Mouse (Mus musculus) B cell, adult 2 months (primary cell): ENCODE data around the gene Pigq.
A peak's percentile ranks its signal among the peaks of the same experiment; 100 is the strongest.

Experiments used
- DNase-seq, 2 experiments: peaks; one replicate each; pipeline ENCODE4 v3.0.0; 2022

The Pigq gene

DNA sequence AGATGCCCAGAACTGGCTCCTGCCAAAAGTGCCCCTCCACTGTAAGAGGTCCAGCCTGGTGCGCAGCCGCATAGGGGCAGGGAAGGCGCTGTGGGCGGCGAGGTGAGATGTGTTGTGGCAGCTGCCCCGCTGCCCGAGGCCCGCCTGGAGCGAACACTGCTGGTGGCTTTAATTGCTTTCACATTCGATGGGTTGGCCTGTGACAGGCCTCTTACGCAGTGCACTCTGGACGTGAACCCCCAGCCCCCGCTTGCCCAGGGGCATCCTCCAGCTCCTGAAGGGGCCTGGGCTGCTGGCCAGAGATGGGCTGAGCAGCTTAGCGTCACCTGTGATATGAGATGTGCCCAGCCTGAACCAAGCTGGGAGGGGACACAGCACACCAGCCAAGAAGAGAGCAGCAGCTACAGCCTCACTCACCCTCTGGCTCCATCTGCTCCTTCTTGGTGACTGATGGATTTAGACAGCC, 12.9 kb upstream of the Pigq start:
- no peak for DNase-seq

DNA sequence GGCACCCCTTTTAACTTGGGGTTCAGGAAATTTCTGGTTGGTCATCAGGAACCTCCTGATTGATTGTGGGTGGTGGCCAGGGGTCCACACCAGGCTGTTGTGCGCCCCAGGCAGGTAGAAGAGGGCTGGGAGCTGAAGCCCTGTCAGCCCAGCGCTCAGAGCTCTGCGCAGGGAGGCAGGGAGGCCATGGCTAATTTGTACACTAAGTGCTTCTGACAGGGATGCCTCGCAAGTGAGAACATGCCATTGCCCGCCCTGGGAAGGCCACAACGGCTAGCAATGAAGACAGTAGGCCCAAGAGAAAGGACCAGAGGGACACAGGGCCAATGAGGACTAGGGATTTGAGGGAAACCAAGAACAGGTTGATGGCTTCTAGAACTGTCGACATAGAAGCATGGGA, 11.9 kb upstream of the Pigq start:
- no peak for DNase-seq

DNA sequence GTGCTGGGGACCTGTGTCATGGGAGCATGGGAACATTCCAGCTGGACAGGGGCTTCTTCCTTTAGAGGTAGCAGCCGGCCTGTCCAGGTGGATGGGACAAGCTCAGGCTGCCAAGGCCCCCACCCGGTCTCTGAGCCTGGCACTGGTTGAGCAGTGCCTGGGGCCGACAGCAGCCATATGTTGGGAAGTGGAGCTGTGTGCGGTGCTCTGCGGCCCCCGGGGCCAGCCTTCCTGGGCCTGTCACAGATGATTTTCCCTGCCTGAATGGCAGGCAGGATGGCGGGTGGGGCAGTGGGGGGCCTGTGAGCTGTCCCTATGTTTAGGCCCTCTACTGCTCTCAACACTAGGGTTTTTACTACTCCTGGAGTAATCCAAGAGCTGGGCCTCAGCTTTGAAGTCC, 11.5 kb upstream of the Pigq start:
- no peak for DNase-seq

DNA sequence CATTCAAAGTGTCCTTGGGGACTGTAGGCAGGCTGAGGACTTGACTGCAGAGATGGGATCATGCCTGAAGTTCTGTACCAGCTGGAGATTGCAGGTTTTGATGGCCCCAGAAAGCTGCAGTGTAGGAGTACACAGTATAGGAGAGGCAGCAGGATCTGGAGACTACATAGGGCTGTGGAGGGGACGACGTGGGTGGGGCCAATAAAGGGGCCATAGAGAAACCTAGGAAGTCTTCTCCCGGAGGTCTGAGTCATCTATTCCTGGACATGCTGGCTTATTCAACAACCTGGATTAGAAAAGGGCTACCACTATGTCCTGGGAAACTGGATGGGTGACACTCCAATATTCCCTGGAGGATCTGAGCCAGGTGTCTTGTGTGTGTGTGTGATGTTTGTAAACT, 11.0 kb upstream of the Pigq start:
- no peak for DNase-seq

DNA sequence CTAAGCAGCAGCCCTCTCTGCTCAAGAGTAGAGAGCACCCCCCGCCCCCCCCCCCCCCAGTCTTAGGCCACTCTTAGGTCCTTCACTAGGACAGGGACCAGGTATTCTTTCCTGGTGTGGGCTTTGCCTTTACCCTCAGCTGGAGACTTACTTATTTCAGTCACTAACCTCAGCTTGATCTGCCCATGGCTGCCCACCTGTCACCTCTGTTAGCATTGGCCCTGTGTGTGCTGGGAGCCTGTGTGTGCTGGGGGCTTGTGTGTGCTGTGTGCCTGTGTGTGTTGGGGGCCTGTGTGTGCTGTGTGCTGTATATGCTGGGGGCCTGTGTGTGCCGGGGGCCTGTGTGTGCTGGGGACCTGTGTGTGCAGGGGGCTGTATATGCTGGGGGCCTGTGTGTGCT, 9.9 kb upstream of the Pigq start:
- no peak for DNase-seq

DNA sequence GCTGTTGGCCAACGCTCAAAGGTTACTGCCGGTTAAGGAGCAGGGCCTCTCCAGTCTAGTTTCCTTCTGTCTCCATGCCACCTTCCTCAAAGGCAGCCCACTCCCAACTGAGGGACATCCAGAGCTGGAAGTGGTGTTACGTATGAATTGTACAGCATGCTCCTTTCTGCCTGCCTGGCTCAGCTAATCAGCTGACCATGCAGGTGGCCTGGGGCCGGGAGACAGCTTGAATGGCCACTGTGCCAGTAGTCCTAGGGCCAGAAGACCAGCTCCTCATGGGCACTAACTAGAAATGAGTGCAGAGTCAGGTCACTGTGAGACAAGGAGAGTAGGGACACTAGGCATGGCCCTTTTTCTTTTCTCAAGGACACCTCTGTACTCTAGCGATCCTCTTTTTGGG, 8.4 kb upstream of the Pigq start:
- DNase-seq, result no peak

DNA sequence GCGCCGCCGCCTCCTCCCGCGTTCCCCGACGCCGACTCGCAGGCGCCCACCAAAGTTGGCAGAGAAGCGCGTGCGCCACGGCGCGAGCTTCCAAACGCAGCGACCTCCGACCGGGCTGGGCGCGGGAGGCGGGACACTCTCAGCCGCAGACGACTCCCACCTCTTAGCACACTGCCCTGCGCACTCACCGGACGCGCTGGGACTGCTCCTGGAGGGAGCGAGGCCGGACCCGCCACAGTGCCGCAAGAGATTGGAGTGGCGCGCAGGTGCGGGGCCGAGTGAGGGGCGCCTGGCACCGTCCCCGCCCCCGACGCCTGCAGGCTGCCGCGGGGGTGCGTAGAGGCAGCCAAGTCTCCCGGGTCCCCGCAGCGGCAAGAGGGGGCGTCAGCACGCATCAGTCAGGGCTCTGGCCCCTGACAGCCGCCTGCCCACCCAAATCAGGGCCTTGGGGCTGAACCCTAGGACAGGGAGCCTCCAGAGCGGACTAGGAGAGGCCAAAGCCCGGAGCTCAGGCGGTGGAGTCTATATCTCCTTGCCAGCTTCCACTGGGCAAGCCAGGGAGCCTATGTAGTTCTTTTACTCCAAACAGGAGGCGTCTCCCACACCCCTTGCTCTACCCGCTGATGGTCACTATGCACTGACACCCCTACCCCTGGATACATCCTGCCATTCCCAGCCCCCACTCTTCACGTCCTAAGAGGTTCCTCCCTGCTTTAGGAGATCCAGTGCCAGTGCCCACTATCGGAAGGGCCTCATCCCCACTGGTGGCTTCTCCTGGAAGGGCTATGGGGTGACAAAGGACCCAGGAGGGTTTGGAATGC, 7.3 kb upstream of the Pigq start, which contains the start of gene A930017K11Rik:
A930017K11Rik (minus strand) TSS at position 763 of the 821 bp plus-strand sequence.
- no peak for DNase-seq

DNA sequence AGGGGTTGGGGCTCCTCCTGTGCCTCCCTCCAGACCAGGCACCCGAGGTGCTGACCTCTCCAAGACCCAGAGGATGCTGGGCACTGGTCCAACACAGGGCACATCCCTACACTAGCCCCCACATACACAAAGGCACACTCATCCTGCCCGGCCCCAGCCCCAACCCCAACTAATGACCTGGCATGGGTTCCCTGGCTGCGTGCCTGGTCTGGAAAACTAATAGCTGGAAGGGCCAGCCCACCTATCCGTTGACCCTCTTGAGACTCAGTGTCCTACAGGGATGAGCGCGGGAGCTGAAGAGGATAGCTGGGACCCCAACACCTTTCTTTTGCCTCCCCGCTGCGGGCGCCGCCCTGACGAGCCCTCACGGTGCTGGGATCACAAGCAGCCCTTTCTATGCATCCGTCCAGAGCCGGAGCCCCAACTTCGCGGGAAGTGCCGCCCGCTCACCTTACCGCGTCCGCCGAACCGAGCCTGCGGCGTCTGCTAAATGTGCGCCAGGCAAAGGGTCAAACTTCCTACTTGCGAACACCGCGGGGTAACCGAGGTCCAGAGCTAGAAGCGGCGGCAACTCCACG, 6.6 kb upstream of the Pigq start:
- no peak for DNase-seq

DNA sequence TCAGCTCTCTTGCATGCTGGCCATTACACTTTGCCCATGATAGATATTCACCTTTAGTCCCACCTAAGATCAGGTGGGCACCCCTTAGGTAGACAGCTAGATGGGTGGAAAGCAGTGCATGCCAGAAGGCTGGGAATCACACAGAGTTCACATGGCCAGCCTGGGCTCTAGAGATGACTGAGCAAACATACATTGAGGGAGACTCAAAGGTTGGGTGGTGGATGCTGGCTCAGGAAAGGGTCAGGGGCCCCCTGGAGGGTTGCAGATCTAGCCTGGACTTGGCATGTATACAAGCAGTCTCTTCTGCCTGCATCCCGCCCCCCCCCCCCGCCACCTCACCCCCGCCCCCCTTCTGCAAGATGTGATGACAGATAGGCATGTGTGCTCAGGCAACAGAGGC, 6.0 kb upstream of the Pigq start:
- DNase-seq, result no peak

DNA sequence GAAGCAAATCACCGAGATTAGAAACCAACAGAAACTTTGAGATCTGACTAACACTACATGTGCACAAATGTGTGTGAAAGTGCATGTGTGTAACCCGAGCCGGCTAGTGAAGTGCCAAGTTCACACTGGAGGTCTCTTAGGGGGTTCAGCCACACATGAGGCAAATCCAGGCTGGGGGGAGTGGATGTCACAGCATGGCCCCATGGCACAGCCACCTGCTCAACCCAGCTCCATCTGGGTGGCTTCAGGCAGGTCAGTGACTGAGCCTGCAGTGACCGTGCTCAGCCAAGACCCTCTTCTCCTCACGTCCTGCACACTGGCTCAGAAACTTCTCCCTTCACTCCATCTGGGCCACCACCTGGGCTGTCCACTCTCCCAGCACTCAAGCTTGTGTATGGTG, 5.2 kb upstream of the Pigq start:
- DNase-seq, result no peak

DNA sequence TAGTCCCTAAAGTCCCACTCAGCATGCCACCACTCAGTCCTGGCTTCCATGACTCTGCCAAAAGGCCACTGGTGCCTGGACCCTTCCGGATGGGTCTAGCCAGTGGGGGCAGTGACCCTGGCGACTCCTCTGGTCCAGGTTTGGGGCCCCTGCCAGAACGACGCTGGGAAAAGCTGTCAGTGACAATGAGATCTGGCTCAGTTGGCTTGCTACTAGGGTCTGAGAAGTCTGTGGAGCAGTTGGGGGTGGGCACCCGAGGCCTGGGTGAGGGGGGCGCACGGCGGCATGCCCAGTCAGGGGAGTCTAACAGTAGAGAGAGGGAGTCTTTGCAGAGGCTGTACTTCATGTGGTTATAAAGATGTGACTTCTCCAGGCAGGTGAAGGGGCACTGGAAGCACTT, 3.3 kb upstream of the Pigq start:
- DNase-seq, result no peak

DNA sequence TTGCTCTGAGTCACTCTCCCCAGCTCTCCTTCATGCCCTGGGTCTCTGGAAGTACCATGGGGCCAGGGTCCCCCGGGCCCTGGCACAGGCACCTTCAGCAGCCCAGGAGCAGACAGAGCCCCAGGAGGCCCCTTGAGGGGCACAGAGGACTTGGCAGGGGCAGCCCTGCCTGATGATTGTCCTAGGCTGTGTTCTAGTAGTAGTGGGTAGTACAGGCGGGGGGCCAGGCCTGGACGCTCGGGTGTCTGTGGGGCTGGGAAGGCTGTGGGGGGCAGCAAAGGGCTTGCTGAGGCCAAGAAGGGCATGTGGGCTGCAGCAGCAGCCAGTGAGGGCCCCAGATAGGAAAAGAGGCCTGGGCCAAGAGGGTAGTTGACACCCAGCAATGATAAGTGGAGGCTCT, 2.8 kb upstream of the Pigq start:
- no peak for DNase-seq

DNA sequence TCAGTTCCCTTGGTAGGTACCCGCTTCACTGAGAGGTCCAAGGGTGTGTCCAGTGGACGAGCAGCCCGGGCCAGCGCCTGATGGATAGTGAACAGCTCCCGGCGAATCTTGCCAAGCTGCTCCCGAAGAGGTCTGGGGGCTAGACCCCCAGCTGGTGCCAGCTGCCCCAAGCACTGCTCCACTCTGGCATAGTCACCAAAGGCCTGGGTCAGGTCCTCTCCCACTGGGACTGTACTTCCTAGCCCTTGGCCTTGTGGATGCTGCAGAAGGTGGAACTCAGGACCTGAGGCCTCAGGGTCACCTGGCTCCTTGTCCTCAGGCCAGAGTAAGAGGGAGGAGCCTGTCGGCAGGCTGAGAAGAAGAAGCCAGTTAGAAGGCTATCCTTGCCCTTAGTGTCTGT, 2.2 kb upstream of the Pigq start:
- no peak for DNase-seq

DNA sequence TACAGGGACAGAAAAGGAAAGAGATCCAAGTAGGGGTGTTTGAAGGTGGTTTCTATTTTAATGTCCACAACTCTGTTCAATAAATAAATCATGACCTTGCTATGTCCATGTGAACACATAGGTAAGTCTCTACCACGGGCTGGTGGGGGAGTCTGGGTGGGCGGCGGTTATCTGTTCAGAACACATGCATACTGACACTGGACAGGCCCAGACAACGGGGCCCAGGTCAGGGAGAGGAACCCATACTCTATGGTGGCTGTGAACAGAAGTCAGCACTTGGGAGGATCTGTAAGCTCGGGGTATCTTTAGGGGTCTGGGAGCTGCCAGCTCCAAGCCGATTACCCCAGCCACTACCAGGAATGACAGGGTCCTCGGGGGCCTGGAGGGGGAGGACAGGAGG, 1.6 kb upstream of the Pigq start:
- DNase-seq, result no peak

DNA sequence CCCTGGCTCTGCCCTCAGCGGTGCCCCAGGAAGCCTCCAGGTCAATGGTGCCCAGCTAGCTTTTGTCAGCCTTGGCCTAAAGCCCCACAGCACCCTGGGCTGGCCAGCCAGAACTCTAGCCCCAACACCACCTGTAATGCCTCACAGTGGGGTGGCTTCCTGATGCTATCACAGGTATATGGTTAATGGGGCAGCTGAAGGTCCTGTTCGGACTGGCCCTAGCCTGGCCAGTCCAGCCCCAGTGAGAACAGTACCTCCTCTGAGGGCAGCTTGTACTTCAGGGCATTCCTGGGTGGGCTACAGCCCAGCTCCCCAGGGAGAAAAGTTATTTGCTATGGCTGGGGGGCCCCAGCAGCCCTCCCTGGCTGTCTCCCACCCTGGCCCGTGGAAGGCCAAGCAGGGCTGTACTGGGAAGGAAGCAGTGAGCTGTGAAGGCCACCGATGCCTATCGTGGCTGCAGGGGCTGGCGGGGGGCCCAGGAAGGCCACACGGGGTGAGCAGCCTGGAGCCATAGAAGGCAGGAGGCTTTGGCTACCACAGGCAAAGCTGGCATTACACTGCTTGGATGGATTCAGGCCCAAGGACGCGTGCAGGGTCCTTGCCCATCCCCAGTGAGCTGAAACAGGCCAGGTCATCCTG, 900 bp upstream of the Pigq start:
- DNase-seq, result no peak

DNA sequence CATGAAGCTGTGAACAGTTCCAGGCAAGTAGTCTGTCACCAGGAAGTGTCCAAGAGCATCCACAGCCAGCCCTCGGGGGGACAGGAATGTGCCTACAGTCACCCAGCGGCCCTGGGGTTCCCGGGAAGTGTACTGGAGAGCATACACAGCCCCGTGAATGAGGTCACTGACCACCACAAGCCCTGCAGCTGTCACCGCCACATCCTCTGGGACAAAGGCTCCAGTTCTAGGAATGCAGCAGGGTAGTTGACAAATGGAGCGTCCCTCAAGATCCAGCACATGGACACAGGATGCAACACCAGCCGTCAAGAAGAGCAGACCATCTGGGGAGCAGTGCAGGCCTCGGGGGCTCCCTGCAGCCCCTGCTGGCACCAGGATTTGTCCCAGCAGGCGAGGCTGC, 967 bp downstream of the Pigq start:
- no peak for DNase-seq

DNA sequence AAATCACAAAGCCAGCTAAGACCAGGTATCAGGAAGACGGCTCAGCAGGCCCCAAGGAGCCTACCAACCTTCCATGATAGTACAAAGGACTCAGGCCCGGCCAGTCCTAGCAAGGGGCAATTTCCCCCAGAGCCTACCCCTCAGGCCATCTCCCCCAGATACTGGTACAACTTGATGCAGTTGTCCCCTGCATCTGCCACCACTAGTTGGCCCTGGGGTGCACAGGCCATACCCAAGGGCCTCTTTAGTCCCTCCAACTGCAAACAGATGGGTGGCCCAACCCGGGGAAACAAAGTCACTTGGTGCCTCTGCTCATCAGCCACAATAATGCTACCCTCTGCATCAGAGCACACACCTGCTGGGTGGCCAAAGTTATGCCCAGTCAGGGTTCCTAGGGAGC, 1.5 kb downstream of the Pigq start:
- no peak for DNase-seq

DNA sequence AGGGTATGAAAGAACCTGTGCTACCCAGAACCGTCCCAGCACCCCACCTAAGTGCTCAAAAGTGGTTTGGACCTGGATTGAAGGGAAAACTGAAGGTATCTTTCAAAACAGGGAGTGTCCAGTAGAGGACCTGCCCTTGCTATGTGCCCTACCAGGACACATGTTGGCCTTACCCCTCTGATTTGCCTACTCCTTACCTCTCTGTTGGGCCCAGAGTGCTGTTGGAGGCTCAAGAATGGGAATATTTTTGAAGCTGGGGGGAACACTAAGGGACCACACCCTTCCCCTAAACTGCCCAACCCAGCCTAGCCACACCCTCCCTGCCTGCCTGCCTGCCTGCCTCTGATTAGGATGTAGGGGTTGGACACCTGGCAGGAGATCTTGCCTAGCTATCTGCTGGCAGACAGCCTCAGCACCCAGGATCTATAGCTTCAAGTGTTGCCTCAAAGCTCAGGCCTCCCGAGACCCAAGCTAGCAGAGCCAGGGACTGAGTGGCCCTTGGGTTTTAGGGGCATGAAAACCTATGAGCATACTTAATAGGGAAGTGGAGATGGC, 2.1 kb downstream of the Pigq start:
- DNase-seq, result peak in 1 of 2 experiments; percentile 7

DNA sequence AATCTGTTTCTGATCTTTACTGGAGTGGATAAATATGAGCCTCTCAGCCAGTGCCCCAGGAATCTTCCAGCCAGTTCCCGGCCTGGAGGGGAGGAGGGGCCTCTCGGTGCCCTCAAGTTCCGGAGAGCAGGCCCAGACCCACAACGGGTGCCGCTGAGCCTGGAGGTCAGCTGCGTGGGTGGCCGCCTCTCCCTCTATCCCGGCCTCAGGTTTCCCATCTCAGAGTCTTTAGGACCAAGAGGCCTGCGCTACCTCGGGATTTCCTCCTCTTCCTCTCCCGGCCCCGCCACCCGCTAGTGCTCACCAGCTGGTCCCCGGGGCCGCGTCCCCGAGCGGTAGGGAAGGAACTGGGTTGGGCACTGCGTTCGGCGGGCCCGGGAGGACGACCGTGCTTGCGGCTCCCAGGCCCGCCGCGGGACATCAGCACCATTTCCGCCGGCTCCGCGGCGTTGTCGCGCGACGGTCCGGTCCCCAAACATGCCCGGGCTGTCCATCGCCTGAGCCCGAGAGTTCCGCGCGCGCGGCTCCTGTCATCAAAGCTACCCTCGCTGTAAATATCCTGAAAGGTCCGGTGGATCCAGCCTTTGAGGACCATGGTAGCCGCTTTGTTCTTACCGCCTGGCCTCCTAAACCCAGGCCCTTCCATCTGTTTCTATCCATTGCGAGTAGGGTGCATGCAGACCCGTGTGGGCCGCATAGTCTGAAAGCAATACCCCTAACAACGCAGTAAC, 3.1 kb downstream of the Pigq start:
- DNase-seq, result peak; percentile 83 to 86

DNA sequence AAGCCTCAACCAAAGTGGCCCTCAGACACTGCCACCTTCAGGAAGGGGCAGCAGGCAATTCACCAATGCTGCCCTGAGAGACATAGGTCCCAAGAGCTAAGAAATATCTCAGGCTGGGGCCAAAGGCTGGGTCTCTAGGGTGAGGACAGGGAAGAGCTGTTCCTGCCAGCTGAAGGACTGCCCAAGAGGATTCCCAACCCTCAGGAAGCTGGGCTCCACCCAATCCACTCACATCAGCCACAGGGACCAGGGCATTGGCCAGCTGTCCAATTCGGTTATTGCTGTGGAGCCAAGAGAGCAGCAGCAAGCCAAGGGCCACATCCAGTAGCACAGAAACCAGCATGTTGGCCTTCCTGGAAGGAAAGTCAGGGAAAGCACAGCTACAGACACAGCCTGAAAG, 10.2 kb downstream of the Pigq start:
- no peak for DNase-seq

DNA sequence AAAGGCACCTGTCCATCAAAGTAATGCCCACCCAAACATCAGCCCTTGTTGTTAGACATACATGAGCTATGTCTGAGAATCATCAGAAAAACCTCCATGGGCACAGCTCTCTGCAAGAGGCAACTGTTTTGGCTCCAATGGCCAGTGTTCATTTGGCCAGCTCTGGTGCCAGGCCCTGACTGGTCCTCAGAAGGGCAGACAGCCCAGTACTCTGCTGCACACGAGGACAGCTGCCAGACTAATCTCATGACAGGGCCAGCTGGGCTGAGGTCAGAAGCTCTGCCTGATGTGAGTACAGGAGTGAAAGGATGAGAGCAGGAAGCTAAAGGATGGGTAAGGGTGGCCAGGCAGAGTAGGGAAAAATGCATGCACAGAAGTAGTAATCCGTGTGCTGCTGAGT, 19.4 kb downstream of the Pigq start:
- no peak for DNase-seq

DNA sequence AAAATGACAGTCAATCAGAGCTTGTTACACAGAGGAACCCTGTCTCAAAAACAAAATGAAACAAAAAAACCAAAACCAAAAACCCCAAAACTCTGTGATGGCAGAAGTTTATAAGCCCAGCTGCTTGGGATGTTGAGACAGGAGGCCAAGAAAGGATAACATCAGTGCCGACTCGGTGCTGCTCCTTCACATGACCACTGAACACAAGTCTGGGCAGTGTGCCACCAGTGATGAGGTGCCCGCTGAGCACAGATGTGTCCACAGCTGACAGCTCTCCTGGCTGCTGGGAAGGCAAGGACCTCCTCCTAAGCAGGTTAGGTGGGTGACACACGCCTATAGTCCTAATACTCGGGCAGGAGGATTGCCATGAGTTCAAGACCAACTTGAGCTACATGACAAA, 22.6 kb downstream of the Pigq start:
- no peak for DNase-seq
